Mouse (Mus musculus) E14TG2a.4 (cell line): Measurements from ENCODE around the gene Pdgfa.

ENCODE experiments used
- CTCF ChIP-seq: conservative IDR thresholded peaks from 2 replicates; pipeline ENCODE4 v1.5.1; 2014; ENCODE audit warnings: low read length
- NANOG ChIP-seq: IDR thresholded peaks from 2 replicates; pipeline ENCODE4 v1.6.1; 2014; ENCODE audit warnings: borderline replicate concordance, low read length, mixed read lengths
- POU5F1 ChIP-seq: IDR thresholded peaks from 2 replicates; pipeline ENCODE4 v1.6.1; 2014; ENCODE audit warnings: low read length, borderline replicate concordance

- no peak for TF ChIP-seq CTCF
- TF ChIP-seq POU5F1: no peak
- TF ChIP-seq NANOG: no peak
These were observed 7.4 kb upstream of the Pdgfa start for GRCm38 (mm10) chr5:139004588-139004987.
